Mouse (Mus musculus) forebrain, embryonic 15.5 days (tissue): ENCODE measurements around the gene Irx1. TPM values are rescaled to one million over a fixed set of nuclear protein-coding genes. Genes with fewer than 3 reads are reported as not detected.

ENCODE experiments used
- ATAC-seq: fragments of 200-750 bp; cut with Nextera tagmentation; replicated peaks from 2 replicates; pipeline ENCODE4 v1.8.0; 2017; ENCODE audit warnings: mild to moderate bottlenecking, moderate TSS enrichment, moderate library complexity
- H3K27ac ChIP-seq: fragments of 300-500 bp; sonication (generic); replicated peaks from 2 replicates; pipeline ENCODE4 v1.5.1; 2015; ENCODE audit warnings: mild to moderate bottlenecking, inconsistent platforms
- H3K27me3 ChIP-seq: fragments of 300-500 bp; sonication (generic); 2 replicates; pipeline ENCODE4 v1.6.1; 2015; ENCODE audit warnings: inconsistent platforms
- H3K36me3 ChIP-seq: fragments of 300-500 bp; sonication (generic); 2 replicates; pipeline ENCODE4 v1.6.1; 2015; ENCODE audit warnings: mild to moderate bottlenecking, inconsistent platforms
- H3K4me1 ChIP-seq: fragments of 300-500 bp; sonication (generic); 2 replicates; pipeline ENCODE4 v1.6.1; 2015; ENCODE audit warnings: inconsistent platforms
- H3K4me2 ChIP-seq: fragments of 300-500 bp; sonication (generic); replicated peaks from 2 replicates; pipeline ENCODE4 v1.6.1; 2015; ENCODE audit warnings: mild to moderate bottlenecking, inconsistent platforms
- H3K4me3 ChIP-seq: fragments of 300-500 bp; sonication (generic); 2 replicates; pipeline ENCODE4 v1.5.1; 2015; ENCODE audit warnings: mild to moderate bottlenecking, inconsistent platforms
- H3K9ac ChIP-seq: fragments of 300-500 bp; sonication (generic); replicated peaks from 2 replicates; pipeline ENCODE4 v1.6.1; 2015; ENCODE audit warnings: mild to moderate bottlenecking, inconsistent platforms
- H3K9me3 ChIP-seq: fragments of 300-500 bp; sonication (generic); 2 replicates; pipeline ENCODE4 v1.6.1; 2016; ENCODE audit warnings: inconsistent platforms
- WGBS: fragments of 180-500 bp; shearing (Covaris S2); methylation state at CpG from one replicate; pipeline ENCODE4 v1.1.7; 2015; ENCODE audit warnings: mixed read lengths; 5-methylcytosine and 5-hydroxymethylcytosine counted together
- polyA plus RNA-seq: library from polyadenylated mRNA; unstranded; fragments of >200 nt; fragmentation: Nextera tagmentation; extraction: Ambion mirVana; gene quantifications from 2 replicates; pipeline ENCODE4 v1.2.1, GENCODE M21; 2015

Irx1 gene
- polyA plus RNA-seq, 1 experiment from 2014 or later = 0.32 TPM

DNA sequence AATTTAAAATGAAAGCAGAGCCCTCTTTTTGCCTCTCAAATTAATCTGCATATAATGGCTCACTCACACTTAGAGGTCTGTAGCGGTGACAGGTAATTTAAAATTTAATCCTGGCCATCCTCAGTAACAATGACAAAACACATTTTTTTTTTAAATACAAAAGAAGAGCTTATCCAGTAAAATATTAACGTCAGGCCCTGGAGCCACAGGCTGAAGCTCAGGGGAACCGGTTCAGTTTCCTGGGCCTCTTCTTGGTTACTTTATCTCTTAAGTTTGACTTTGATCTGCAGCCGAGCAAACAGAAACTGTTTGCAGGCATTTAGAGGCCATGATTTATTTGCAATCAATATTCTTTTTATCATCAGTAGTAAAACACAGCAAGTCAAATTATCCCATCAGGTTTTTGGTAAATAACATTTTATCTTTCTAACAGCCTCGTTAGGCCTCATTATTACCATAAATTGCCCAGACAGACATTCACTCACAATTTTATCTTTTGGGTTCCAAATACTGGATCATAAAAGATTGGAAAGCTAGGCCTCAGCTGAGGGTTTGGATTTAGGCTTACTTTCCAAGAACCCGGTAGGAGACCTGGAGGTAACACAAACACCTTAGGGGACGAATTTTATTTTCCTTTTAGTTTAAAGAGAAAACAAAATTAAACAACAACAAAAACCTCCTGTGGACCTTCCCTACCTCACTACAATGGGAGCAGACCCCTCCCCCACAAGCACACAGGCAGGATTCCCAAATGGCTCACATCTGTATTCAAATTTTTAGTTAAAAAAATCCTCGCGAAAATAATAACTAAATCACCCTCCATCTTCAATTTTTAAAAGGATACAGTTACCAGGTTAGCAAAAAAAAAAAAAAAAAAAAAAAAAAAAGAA, 2.4 kb downstream of the Irx1 start:
- H3K4me1 ChIP-seq = peaks cover 21% of the 10 kb centered on the region
- no peak for ATAC-seq
- peaks cover 95% of the 10 kb centered on the region for H3K27me3 ChIP-seq
- no peak overlapping the region for H3K9ac ChIP-seq
- 5% methylated on average over 9 of the region's 9 CpGs for WGBS
- H3K36me3 ChIP-seq = no peaks in the 10 kb centered on the region
- no peak overlapping the region for H3K27ac ChIP-seq
- no peaks in the 10 kb centered on the region for H3K9me3 ChIP-seq
- no peak overlapping the region for H3K4me2 ChIP-seq
- H3K4me3 ChIP-seq = no peak overlapping the region

GRCm38 (mm10) chr13:71960277-71960672, 3.2 kb downstream of the Irx1 start:
- Histone ChIP-seq H3K9me3 (no peaks in the 10 kb centered on the region), H3K4me1 (peaks cover 21% of the 10 kb centered on the region), H3K27ac (no peak overlapping the region), H3K4me3 (no peak overlapping the region), H3K27me3 (peaks cover 95% of the 10 kb centered on the region), H3K36me3 (no peaks in the 10 kb centered on the region), H3K9ac (no peak overlapping the region), H3K4me2 (no peak overlapping the region)
- 0% methylated on average over 9 of the region's 9 CpGs for WGBS
- no peak for ATAC-seq

GRCm38 (mm10) chr13:71959361-71960276, 3.9 kb downstream of the Irx1 start:
- peak; percentile 47 for ATAC-seq
- Histone ChIP-seq H3K27ac (no peak overlapping the region), H3K4me3 (peak overlapping the region; percentile 7; the same call in 1 of the 2 replicates), H3K4me2 (0 out of 2 replicates have a peak overlapping the region, but pooled peaks have one; percentile 2), H3K9ac (no peak overlapping the region), H3K36me3 (no peaks in the 10 kb centered on the region), H3K9me3 (no peaks in the 10 kb centered on the region), H3K27me3 (peaks cover 95% of the 10 kb centered on the region), H3K4me1 (peaks cover 21% of the 10 kb centered on the region)
- WGBS = under 1% methylated on average over 76 of the region's 76 CpGs

GRCm38 (mm10) chr13:71958651-71959050, 4.9 kb downstream of the Irx1 start:
- Histone ChIP-seq H3K4me2 (no peak overlapping the region), H3K27me3 (peaks cover 95% of the 10 kb centered on the region), H3K9me3 (no peaks in the 10 kb centered on the region), H3K27ac (no peak overlapping the region), H3K9ac (no peak overlapping the region), H3K4me3 (no peak overlapping the region), H3K4me1 (peaks cover 19% of the 10 kb centered on the region), H3K36me3 (no peaks in the 10 kb centered on the region)
- 2% methylated on average over 16 of the region's 16 CpGs for WGBS
- no peak for ATAC-seq

DNA sequence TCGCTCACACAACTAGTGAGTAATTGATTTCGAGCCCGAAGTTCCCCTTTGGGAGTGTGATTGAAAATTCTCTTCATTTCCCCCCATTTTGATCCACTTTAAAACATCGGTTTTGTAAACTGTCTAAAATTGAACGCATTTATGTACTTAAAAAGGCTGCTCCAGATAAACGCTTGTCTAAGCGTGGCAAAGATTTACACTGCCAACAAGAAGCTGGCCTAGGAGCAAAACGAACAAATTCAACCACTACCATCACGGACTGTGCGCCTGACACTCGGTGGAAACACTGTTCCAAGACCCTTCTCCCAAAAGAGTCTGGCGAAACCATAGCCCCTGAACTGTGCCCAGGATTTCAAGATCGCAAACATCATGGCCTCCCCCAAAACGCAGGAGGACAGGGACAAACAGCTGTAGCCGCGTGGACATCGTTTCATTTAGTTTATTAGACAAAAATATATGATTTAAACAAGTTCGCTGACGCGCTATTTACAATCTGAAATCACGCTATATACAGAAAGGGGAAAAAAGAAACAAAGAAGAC, 5.6 kb downstream of the Irx1 start:
- no peak for ATAC-seq
- Histone ChIP-seq H3K4me2 (no peak overlapping the region), H3K27ac (no peak overlapping the region), H3K27me3 (peaks cover 96% of the 10 kb centered on the region), H3K36me3 (no peaks in the 10 kb centered on the region), H3K4me1 (peaks cover 12% of the 10 kb centered on the region), H3K9me3 (no peaks in the 10 kb centered on the region), H3K9ac (no peak overlapping the region), H3K4me3 (no peak overlapping the region)
- WGBS = 1% methylated on average over 21 of the region's 21 CpGs

DNA sequence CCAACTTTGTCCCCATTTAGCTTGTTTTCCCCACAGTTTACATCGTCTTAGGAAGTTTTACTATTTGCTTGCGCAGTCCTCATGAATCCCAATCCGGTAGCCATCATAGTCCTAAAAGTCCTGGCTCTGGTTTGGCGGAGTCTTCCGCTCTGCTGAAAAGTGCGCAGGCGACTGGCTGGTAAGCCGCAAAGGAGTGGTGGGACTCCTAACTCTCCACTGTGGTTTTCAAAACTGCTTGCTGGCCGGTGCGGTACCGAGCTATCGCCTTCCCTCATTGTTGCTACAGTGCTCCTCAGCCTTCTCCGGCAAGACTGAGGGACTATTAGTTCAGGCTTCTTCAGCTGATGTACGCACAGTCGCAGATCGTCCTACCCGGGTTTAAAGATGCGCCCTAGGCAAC, 6.4 kb downstream of the Irx1 start:
- Histone ChIP-seq H3K9ac (no peak overlapping the region), H3K36me3 (no peaks in the 10 kb centered on the region), H3K27me3 (peaks cover 92% of the 10 kb centered on the region), H3K4me1 (peaks cover 15% of the 10 kb centered on the region), H3K27ac (no peak overlapping the region), H3K4me2 (no peak overlapping the region), H3K4me3 (no peak overlapping the region), H3K9me3 (no peaks in the 10 kb centered on the region)
- WGBS = 2% methylated on average over 18 of the region's 18 CpGs
- no peak for ATAC-seq

DNA sequence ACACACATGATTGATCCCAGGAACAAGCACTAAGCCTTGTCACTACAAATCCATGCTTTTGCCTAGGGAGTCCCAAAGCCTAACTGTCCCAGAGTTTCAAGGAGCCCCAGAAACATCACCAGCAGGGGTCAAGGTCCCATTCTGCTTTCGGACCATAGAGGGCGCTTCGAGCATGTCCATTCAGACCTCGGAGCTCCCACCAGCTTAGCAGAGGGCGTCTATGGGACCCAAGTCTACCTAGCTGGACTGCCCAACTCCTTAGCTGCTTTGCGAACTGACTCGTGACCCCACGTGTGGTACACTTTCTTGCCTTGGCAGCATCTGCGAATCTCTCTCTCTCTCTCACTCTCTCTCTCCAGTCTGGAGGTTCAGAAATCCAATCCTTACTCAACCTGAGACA, 7.0 kb downstream of the Irx1 start:
- Histone ChIP-seq H3K36me3 (no peaks in the 10 kb centered on the region), H3K27ac (no peak overlapping the region), H3K4me1 (peaks cover 22% of the 10 kb centered on the region), H3K4me2 (no peak overlapping the region), H3K27me3 (peaks cover 87% of the 10 kb centered on the region), H3K9me3 (no peaks in the 10 kb centered on the region), H3K4me3 (no peak overlapping the region), H3K9ac (no peak overlapping the region)
- 1% methylated on average over 9 of the region's 9 CpGs for WGBS
- no peak for ATAC-seq

DNA sequence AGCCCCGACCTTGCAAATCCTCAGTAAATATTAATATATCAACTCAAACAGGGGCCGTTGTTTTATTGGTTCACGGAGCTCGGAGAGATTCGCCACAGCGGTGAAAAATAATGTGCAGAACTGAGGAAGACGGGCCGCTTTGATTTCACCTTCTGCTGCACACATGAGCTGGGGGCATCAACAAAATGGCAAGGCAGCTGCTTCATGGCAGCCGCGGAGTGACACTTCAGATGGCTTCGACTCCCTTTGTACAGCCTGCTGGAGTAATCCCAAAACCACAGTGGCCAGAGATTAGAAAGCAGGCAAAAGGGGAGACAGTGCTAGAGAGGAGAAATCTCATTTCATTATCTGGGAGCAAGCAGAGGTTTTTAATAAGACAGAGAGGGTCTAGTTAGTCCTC, 11.6 kb downstream of the Irx1 start:
- Histone ChIP-seq H3K4me1 (peaks cover 19% of the 10 kb centered on the region), H3K4me2 (no peak overlapping the region), H3K36me3 (no peaks in the 10 kb centered on the region), H3K4me3 (no peak overlapping the region), H3K27me3 (peaks cover 56% of the 10 kb centered on the region), H3K9me3 (no peaks in the 10 kb centered on the region), H3K9ac (no peak overlapping the region), H3K27ac (no peak overlapping the region)
- ATAC-seq = no peak
- 45% methylated on average over 11 of the region's 11 CpGs for WGBS

GRCm38 (mm10) chr13:71949859-71950258, 13.7 kb downstream of the Irx1 start:
- Histone ChIP-seq H3K36me3 (no peaks in the 10 kb centered on the region), H3K4me1 (peaks cover 19% of the 10 kb centered on the region), H3K9ac (no peak overlapping the region), H3K4me2 (no peak overlapping the region), H3K27me3 (peaks cover 35% of the 10 kb centered on the region), H3K27ac (no peak overlapping the region), H3K9me3 (no peaks in the 10 kb centered on the region), H3K4me3 (no peak overlapping the region)
- WGBS = 78% methylated on average over 5 of the region's 5 CpGs
- ATAC-seq = no peak

- no peak for ATAC-seq
- 87% methylated on average over 3 of the region's 3 CpGs for WGBS
- Histone ChIP-seq H3K9ac (no peak overlapping the region), H3K27ac (no peak overlapping the region), H3K9me3 (no peaks in the 10 kb centered on the region), H3K4me3 (no peak overlapping the region), H3K4me2 (no peak overlapping the region), H3K27me3 (no peaks in the 10 kb centered on the region), H3K4me1 (no peaks in the 10 kb centered on the region), H3K36me3 (no peaks in the 10 kb centered on the region)
Measured at GRCm38 (mm10) chr13:71910361-71910760, 53.2 kb downstream of the Irx1 start.
